Mouse (Mus musculus): ENCODE measurements around the gene Tnfrsf1a.

DNA sequence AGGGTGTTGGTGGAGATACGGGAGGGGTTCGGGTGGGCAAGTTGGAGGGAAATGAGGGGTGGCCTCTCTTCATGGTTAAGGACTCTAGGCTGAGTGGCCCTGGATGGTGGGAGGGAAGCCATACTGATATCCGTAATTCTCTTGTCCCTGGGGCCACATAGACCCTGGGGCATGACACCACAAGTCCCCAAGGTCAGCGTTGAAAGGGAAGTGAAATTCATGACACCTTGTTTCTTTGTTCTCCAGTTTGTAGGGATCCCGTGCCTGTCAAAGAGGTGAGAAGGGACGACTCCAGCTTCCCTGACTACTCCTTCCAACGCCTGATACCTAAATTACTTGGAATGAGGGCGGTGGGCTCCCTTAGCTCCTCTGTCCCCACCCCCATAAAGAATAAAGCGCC, 11.7 kb downstream of the Tnfrsf1a start:
- TF ChIP-seq CTCF (IDR thresholded peaks at IDR 0.05; ENCODE audit: low read depth, low read length) (no peak), POLR2A (IDR thresholded peaks at IDR 0.05; ENCODE audit: borderline replicate concordance, low read depth, low read length) (no peak)
